Mouse (Mus musculus) lung, adult 2 months (tissue): Measurements from ENCODE around the gene Sh2d4b.

Source experiments
- CTCF ChIP-seq: fragments of 200-500 bp; IDR thresholded peaks from 2 replicates; pipeline ENCODE4 v1.5.1; 2011; ENCODE audit warnings: mild to moderate bottlenecking, low read length, control low read depth; ENCODE audit not compliant: insufficient read depth
- POLR2A ChIP-seq: fragments of 200-500 bp; IDR thresholded peaks from 2 replicates; pipeline ENCODE4 v1.6.1; 2011; ENCODE audit warnings: low read depth, mild to moderate bottlenecking, control low read depth, low read length, borderline replicate concordance; ENCODE audit errors: extremely low read depth

DNA sequence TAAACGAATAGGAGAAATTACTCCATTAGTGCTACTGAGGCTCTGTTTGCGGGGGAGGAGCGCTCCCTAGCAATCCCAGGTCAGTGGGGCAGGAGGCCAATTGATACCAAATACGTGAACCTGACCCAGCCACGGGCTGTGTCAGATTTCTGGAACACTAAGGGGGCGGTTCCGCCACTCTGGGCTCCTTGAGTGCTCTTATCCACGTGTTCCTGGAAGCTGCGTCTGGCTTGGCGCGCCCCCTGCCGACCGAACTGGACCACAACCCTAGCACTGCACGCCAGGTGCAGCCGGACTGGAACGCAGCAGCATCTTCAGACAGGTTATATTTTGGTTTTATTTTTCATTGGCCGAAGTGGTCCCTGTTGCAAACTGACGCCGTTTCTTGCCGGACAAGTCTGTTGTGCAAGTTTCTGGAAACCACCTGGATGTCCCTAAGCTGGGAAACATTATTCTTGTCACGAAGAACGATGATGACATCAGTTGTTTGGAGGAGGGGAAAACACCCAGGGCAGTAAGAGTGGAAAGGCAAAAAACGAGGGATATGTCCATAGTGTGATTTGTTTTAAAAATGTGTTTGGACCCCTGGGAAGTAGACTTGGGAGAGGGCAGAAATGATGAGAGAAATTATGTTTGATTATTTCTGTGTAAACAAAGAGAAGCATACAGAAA, 1.6 kb upstream of the Sh2d4b start:
- no peak for TF ChIP-seq POLR2A
- peak; percentile 81 for TF ChIP-seq CTCF
